Mouse (Mus musculus) kidney, adult 9 months (tissue): ENCODE measurements at regions not wholly inside any gene's neighbourhood (a gene's known extent, or its start where the extent isn't known, plus 50 kb on each side); places are given as distances from the start of the nearest gene placed in this dataset.

Experiments used
- DNase-seq: peaks from one replicate; pipeline ENCODE4 v3.0.0; 2022

DNA sequence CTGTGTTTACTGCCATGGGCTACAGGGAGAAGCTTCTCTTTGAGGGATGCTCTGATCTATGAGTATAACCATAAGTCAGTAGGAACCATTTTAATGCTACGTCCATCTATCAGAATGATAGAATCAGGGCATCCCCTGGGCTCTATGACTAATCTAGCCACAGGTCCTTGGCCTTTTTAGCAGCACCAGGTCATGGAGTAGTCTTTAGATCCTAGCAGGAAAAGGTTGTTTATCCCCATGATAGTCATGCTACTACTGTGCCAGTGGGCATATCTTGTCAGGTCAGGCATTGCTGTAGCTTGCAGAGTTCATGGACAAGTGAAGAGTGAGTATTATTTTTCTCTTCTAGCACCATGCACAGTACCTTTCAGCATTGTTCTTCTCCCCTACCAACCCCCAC, 226.2 kb upstream of the Id2 start:
- no peak for DNase-seq

- no peak for DNase-seq
Measured at GRCm38 (mm10) chr12:25320262-25320767, 223.4 kb upstream of the Id2 start.

GRCm38 (mm10) chr12:25319846-25320245, 222.9 kb upstream of the Id2 start:
- no peak for DNase-seq

DNA sequence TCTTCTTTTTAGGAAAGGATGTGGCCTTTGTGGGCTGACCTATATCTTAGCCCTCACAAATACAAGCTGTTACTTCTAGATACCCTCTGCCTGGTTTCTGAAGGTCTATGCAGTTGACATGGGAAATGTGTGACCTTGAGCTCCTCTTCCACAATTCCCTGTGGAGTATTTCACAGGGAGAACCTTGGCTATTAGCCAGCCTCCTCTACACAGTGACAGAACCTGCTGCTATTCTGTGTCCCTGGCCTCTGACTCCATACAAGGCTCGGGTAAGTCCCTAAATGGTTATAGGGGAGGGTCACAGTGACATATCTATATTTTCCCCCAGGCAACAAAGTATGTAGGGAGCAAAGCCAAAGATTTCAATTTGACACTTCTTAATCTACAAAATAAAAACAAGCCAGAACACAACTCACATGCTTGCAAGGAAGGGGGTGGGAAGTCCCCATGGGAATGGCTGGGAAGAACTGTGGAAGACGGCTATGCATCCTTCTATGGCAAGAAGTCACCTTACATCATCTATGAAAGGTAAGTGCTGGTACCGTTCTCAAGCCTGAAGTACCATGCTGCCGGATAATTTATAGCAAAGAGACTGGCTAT, 221.2 kb upstream of the Id2 start:
- peak; percentile 21 for DNase-seq

DNA sequence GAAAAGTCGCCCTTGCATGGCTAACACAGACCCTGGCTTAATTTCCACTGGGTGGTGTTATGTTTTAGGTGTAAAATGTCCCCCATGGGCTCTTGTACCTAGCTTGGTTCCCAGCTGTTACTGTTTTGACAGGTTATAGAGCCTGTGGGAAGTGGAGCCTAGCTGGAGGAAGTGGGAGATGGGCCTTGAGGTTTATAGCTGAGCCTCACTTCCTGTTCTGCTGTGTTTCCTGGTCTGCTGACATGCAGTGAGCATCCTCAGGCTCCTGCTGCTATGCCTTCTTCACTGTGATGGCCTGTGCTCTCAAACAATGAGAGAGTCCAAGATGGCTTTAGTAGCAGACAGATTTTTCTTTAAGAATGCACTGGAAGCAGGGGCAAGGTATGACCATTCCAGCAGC, 219.0 kb upstream of the Id2 start:
- DNase-seq: no peak

GRCm38 (mm10) chr12:25313212-25313611, 216.3 kb upstream of the Id2 start:
- no peak for DNase-seq

DNA sequence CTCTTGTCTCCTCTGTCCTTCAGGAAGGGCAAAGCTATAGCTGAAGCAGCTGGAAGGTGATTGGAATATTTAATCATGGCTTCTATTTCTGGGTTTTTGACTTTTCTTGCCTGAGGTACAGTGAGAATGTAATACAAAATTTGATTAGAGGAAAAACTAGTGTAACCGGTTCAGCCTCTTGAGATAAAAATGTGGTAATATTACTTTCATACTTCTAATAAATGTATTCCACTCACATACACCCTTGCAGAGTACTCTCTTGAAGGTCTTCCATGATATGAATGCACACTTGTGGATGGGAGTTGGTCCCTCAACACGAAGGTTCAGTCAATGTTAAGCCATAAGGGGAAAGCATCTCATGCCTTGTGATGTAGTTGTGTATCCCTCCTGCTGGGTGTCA, 215.4 kb upstream of the Id2 start:
- no peak for DNase-seq

DNA sequence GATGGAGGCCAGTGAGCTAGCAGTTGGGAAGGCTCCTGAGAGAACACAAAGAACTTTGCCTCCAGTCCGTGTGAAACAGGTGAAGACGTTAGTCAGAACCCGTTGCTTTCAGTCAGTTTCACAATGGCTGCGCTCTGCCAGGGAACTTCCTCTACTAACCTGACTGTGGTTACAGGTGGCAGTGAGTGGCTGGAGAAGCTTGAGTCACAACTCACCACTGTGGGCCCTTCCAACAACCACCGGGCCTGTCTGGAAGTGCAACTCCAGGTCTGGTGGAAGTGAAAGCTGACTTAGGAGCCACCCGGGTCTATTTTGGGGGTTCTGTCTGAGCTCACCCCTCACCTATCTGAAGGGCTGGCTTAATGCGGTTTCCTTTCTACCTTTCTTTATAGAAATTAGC, 214.8 kb upstream of the Id2 start:
- DNase-seq: no peak

DNA sequence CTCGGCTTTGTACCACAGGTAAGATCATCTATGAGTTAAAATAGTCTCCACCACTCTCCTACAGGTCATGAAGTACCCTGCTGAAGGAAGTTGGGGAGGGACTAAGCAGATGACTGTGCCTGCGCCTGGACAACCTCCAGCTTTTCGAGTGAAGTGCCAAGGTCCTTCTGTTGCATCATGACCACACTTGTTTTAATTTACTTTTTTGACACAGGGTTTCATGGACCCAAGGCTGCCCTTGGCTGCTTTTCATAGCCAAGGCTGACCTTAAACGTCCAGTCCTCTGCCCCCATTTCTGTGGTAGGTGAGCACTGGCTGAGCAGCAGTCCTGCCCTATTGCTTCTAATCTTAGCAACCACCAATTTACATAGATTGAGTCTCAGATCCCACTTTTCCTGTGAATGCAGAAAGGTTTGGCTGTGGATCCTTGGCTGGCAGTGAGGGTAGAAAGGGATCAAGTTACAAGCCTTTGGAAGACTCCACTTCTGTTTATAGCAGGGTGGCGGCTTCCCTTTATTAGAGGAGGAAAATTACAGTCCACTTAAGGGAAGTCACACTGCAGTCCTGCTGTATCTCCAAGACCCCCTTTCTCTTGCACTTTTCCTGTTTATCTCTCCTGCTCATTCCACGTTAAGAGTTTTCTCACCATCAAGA, 213.5 kb upstream of the Id2 start:
- DNase-seq: peak; percentile 67

- DNase-seq: no peak
Measured at GRCm38 (mm10) chr12:25309234-25309633, 212.3 kb upstream of the Id2 start.

GRCm38 (mm10) chr12:25305764-25306653, 209.1 kb upstream of the Id2 start:
- DNase-seq: no peak

DNA sequence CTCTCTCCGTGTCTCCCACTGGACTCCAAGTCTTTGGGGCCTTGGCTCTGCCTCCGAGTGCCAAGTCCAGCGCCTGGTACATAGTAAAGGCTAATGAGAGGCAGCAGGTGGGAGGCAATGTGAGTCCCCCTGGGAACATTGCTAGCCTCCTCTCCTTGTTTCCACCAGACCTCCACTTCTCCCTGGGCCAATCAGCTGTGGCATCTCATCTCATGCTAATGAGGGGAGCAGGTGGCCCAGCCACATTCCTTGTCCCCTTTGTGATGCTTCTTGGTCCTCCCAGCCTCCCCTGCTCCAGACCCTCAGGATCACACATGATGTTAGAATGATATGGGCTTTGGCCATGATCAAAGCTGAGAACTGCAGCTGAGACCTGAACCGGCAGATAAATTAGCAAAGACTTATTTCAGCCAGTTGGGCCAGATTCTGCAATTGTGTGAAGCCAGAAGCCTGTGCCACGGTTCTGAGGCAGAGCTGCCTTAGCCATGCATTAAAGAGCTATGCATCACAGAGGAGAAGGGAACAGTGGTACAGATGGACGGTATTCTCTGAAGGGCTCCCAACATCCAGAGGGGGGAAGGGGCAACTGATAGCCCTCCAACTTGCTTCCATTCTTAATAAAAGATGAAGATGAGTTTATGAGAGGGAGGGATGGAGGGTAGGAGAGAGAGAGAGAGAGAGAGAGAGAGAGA, 208.0 kb upstream of the Id2 start:
- no peak for DNase-seq

GRCm38 (mm10) chr12:25303500-25304050, 206.6 kb upstream of the Id2 start:
- DNase-seq: no peak

DNA sequence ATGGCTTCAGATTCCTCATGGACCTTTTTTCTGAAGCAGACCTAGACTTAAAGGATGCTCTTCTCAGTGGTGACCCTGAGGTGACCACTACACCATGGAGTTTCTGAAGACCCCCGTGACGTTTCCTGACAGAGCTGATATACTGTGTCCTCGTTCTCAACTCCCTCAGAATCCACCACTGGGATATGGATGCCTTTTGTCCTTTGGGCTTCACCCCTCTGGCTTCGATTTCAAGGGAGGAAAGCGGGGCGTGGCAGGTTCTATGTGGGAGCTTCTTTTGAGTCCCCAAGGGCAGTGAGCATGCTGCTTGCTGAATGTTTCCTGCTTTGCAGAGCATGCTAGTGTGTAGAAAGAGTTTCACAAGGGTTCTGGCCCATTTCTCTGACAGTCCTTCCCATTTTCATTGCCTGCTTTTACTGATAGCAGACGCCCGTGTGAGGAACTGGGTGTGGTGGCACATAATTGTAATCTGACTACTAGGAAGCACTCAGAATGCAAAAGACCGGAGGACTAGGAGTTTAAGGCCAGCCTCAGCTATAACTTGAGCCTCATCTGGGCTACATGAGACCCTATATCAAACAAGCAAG, 204.0 kb upstream of the Id2 start:
- no peak for DNase-seq

- peak; percentile 24 for DNase-seq
Measured at GRCm38 (mm10) chr12:25299603-25300471, 202.9 kb upstream of the Id2 start.

DNA sequence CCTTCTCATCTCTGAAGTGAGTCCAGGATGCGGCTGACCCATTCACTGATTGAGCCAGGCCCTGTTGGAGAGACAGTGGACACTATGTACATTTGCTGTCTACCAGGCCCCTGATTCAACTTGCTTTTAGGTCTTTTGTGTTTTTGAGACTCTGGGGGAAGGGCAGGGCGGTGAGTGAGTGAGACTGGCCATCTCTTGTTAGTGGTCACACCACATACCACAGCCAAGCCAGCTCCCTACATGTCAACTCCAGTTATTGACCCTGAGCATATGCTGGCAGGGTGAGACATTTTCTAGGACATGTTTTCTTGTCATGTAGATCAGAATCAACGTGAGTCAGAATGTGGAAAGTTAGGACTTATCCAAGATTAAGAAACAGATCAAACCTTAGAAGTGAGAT, 201.8 kb upstream of the Id2 start:
- DNase-seq: no peak

DNA sequence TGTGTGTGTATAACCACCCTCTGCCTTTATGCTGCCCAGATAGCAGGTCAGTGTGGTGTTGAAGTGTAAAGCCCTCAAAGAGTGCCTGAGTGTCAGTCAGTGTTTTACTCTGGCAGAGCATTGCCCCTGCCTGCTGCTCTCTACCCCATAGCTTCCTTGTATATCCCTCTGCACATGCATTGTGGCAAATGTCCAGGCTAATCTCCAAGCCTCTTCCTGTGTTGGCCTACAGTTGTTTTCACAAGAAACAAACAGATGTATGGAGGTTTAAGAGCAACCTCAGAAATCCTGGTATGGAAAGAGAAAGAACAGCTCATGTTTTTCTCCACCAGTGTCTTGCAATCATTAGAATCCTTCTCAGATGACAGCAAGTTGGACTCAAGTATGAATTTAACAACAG, 201.0 kb upstream of the Id2 start:
- DNase-seq: no peak

- no peak for DNase-seq
Measured at GRCm38 (mm10) chr12:25296648-25297047, 199.7 kb upstream of the Id2 start.

- DNase-seq: peak; percentile 64
Measured at GRCm38 (mm10) chr12:25294179-25295025, 197.5 kb upstream of the Id2 start.

DNA sequence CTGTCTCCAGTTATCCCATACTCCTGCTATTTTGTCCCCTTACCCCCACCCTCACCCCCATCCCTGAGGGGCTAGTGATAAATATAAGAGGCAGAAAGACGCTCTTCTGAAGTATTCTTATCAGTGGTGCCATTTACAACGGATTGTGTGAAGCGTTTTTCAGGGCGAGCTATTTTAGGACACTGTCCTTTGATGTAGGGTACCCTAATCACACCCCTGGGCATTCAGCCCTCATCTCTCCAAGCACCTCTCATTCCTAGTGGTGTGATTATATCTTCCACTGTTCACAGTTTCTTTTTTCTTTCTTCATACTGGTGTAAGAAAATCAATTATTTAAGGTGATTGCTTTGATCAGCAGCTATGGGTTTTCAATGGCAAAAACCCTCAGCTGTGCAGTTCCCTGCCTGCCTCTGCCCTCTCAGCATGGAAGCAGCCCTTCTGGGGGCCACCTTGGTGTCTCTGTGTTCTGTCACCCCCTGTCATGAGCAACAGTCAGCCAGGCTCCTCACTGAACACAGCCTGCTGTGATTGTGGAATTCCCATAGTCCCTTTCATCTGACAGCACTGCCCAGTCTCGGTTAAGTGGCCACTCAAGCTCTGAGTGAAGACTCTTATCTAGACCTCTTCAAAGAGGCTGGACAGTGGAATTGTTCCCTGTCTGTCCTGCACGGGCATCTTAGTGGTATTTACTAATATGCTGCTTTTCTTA, 196.7 kb upstream of the Id2 start:
- no peak for DNase-seq
